ENCODE assay signal across 14 mouse cellular contexts in genomic region chr3:88203999-88204700, GRCm38 (mm10). TPM values are rescaled to one million over a fixed set of nuclear protein-coding genes. Genes with fewer than 3 reads are reported as not detected.
DNase-seq lines count a peak whose midpoint lies in the region; ATAC-seq lines count a peak whose summit lies in the region.
"Had no signal": no experiment of that assay in that cellular context is flagged by ENCODE, and none has a peak within 500 bp of the region (broad histone marks: within the 10 kb centered on the region; RNA-seq: fewer than 3 reads in every experiment).

No protein-coding gene starts in this region.

- peak overlapping the region; percentile 93 for H3K9ac ChIP-seq in forebrain, embryonic 15.5 days (replicated peaks)
- peak overlapping the region; percentile 39 for H3K9ac ChIP-seq in midbrain, embryonic 13.5 days (replicated peaks)
- H3K9ac ChIP-seq in intestine, embryonic 15.5 days: no peak overlapping the region
- H3K9ac ChIP-seq: liver, embryonic 13.5 days had no signal

- H3K27ac ChIP-seq in forebrain, embryonic 15.5 days (replicated peaks): peak overlapping the region; percentile 99
- peak overlapping the region; percentile 98 for H3K27ac ChIP-seq in midbrain, embryonic 13.5 days
- H3K27ac ChIP-seq in intestine, embryonic 15.5 days: no peak overlapping the region
- H3K27ac ChIP-seq: liver, embryonic 13.5 days; stomach, postnatal 0 days had no signal

- H3K27me3 ChIP-seq in forebrain, embryonic 15.5 days: no peaks in the 10 kb centered on the region
- H3K27me3 ChIP-seq in midbrain, embryonic 13.5 days: peaks cover 74% of the 10 kb centered on the region
- H3K27me3 ChIP-seq in intestine, embryonic 15.5 days (replicated peaks): peaks cover 97% of the 10 kb centered on the region

- no peak for ATAC-seq in forebrain, embryonic 15.5 days (replicated peaks)
- no peak for ATAC-seq in midbrain, embryonic 13.5 days
- ATAC-seq in intestine, embryonic 15.5 days: no peak

- WGBS in forebrain, embryonic 15.5 days: 5% methylated on average over 7 of the region's 7 CpGs
- 5% methylated on average over 7 of the region's 7 CpGs for WGBS in midbrain, embryonic 13.5 days
- WGBS in intestine, embryonic 15.5 days: 5% methylated on average over 7 of the region's 7 CpGs

- no peaks in the 10 kb centered on the region for H3K36me3 ChIP-seq in forebrain, embryonic 15.5 days
- no peaks in the 10 kb centered on the region for H3K36me3 ChIP-seq in midbrain, embryonic 13.5 days
- H3K36me3 ChIP-seq in intestine, embryonic 15.5 days: no peaks in the 10 kb centered on the region
- H3K36me3 ChIP-seq: liver, embryonic 13.5 days had no signal

- peak; percentile 11 for DNase-seq in right cerebral cortex, postnatal 4 days
- DNase-seq in right cerebral cortex, postnatal 25 days: no peak
- DNase-seq in heart, adult 18-20 months: no peak
- DNase-seq in left cerebral cortex, adult 18-20 months (ENCODE audit: low spot score in 2 of 2): no peak
- DNase-seq in ovary, postnatal 14 days (ENCODE audit: low spot score): no peak
- DNase-seq: gastrocnemius, postnatal 14 days; liver, embryonic 13.5 days; lung, postnatal 36 days had no signal

- H3K4me1 ChIP-seq in forebrain, embryonic 15.5 days: peaks cover 74% of the 10 kb centered on the region
- H3K4me1 ChIP-seq in midbrain, embryonic 13.5 days (replicated peaks): peaks cover 93% of the 10 kb centered on the region
- H3K4me1 ChIP-seq in intestine, embryonic 15.5 days (replicated peaks): peaks cover 11% of the 10 kb centered on the region

- peak overlapping the region; percentile 96 for H3K4me2 ChIP-seq in forebrain, embryonic 15.5 days (replicated peaks)
- peak overlapping the region; percentile 16 for H3K4me2 ChIP-seq in midbrain, embryonic 13.5 days (replicated peaks)
- H3K4me2 ChIP-seq in intestine, embryonic 15.5 days (replicated peaks): no peak overlapping the region
- H3K4me2 ChIP-seq: liver, embryonic 13.5 days had no signal

- peak overlapping the region; percentile 15 for H3K4me3 ChIP-seq in forebrain, embryonic 15.5 days
- H3K4me3 ChIP-seq in midbrain, embryonic 13.5 days (replicated peaks): no peak overlapping the region
- no peak overlapping the region for H3K4me3 ChIP-seq in intestine, embryonic 15.5 days (replicated peaks)
- H3K4me3 ChIP-seq: liver, embryonic 13.5 days had no signal

- no peaks in the 10 kb centered on the region for H3K9me3 ChIP-seq in forebrain, embryonic 15.5 days
- no peaks in the 10 kb centered on the region for H3K9me3 ChIP-seq in midbrain, embryonic 13.5 days
- no peaks in the 10 kb centered on the region for H3K9me3 ChIP-seq in intestine, embryonic 15.5 days
- H3K9me3 ChIP-seq: liver, embryonic 13.5 days had no signal

RNA-seq across cellular contexts. Expression of gene Rhbg, which starts 50.4 kb away (rescaled TPM):
- polyA plus RNA-seq in forebrain, embryonic 15.5 days (2015; fragmentation: Nextera tagmentation; extraction: Ambion mirVana): 0.10 and 0.14 TPM in 2 replicates
- polyA plus RNA-seq in midbrain, embryonic 13.5 days (2015; fragmentation: Nextera tagmentation; extraction: Ambion mirVana): 0.12 TPM in 1 of 2 replicates, not detected in the other
- polyA plus RNA-seq in intestine, embryonic 15.5 days (2015; fragmentation: Nextera tagmentation; extraction: Ambion mirVana): 0.59 and 0.69 TPM in 2 replicates
- under 1 TPM in 1 of 2 experiments, not detected in 1; 0.64 TPM for total RNA-seq in heart, adult 18-20 months (2021)
- total RNA-seq in left cerebral cortex, adult 18-20 months (2021): not detected
- total RNA-seq: gastrocnemius, postnatal 14 days; left cerebral cortex, postnatal 36 days had no signal
- polyA plus RNA-seq: heart, embryonic 14.5 days had no signal
